Mouse (Mus musculus) MEL (cell line): ENCODE measurements at regions not wholly inside any gene's neighbourhood (a gene's known extent, or its start where the extent isn't known, plus 50 kb on each side); places are given as distances from the start of the nearest gene placed in this dataset.

Source experiments
- DNase-seq: peaks from one replicate; pipeline ENCODE4 v3.0.0; 2011; ENCODE audit warnings: low read depth, low spot score
- H3K27ac ChIP-seq: 2 replicates; pipeline ENCODE4 v1.5.1; 2012; ENCODE audit warnings: low read depth, mild to moderate bottlenecking, control low read depth, low read length, moderate library complexity; ENCODE audit not compliant: control insufficient read depth
- H3K27me3 ChIP-seq, 2 experiments: fragments of 150-350 bp in 1 of 2; sonication (generic) in 1 of 2; 2 replicates each; pipeline ENCODE4 v1.6.1; 2012; ENCODE audit warnings: low read length in 2 of 2, mild to moderate bottlenecking in 2 of 2, improper control_type of control experiment in 1 of 2, moderate library complexity in 1 of 2; ENCODE audit not compliant: insufficient read depth in 2 of 2, control insufficient read depth in 1 of 2
- H3K36me3 ChIP-seq, 2 experiments: 2 replicates each; pipeline ENCODE4 v1.6.1; 2012 to 2014; ENCODE audit warnings: low read length in 2 of 2, improper control_type of control experiment in 1 of 2, inconsistent platforms in 1 of 2, mild to moderate bottlenecking in 1 of 2; ENCODE audit not compliant: insufficient read depth in 2 of 2, control insufficient read depth in 1 of 2
- H3K4me1 ChIP-seq, 2 experiments: fragments of 150-350 bp in 1 of 2; sonication (generic) in 1 of 2; 2 replicates each; pipeline ENCODE4 v1.6.1; 2012; ENCODE audit warnings: low read length in 2 of 2, improper control_type of control experiment in 1 of 2, mild to moderate bottlenecking in 1 of 2; ENCODE audit not compliant: insufficient read depth in 2 of 2, control insufficient read depth in 1 of 2
- H3K4me3 ChIP-seq, 2 experiments: fragments of 150-350 bp in 1 of 2; sonication (generic) in 1 of 2; 2 replicates each; pipeline ENCODE4 v1.5.1; 2012; ENCODE audit warnings: low read depth in 2 of 2, low read length in 2 of 2, mild to moderate bottlenecking in 2 of 2, moderate library complexity in 2 of 2, control low read depth in 1 of 2, improper control_type of control experiment in 1 of 2; ENCODE audit not compliant: control insufficient read depth in 1 of 2, insufficient read depth in 1 of 2
- H3K79me2 ChIP-seq: 2 replicates; pipeline ENCODE4 v1.6.1; 2012; ENCODE audit warnings: mild to moderate bottlenecking, low read length, moderate library complexity; ENCODE audit not compliant: control insufficient read depth, poor library complexity, insufficient read depth
- H3K9ac ChIP-seq: 2 replicates; pipeline ENCODE4 v1.6.1; 2012; ENCODE audit warnings: low read depth, mild to moderate bottlenecking, control low read depth, low read length, moderate library complexity; ENCODE audit not compliant: control insufficient read depth, poor library complexity, severe bottlenecking
- H3K9me3 ChIP-seq: fragments of 150-350 bp; sonication (generic); replicated peaks from 2 replicates; pipeline ENCODE4 v1.6.1; 2012; ENCODE audit warnings: mild to moderate bottlenecking, low read length, improper control_type of control experiment, moderate library complexity; ENCODE audit not compliant: insufficient read depth
- BHLHE40 ChIP-seq: IDR thresholded peaks from 2 replicates; pipeline ENCODE4 v1.6.1; 2012; ENCODE audit warnings: low read depth, mild to moderate bottlenecking, inconsistent platforms, low read length, improper control_type of control experiment, borderline replicate concordance
- CHD1 ChIP-seq: IDR thresholded peaks from 2 replicates; pipeline ENCODE4 v1.6.1; 2012; ENCODE audit warnings: low read depth, mild to moderate bottlenecking, inconsistent platforms, low read length, improper control_type of control experiment
- CHD2 ChIP-seq: IDR thresholded peaks from 2 replicates; pipeline ENCODE4 v1.6.1; 2011; ENCODE audit warnings: low read length, improper control_type of control experiment
- CTCF ChIP-seq, 3 experiments: IDR thresholded peaks in 2 of 3; conservative IDR thresholded peaks in 1 of 3; 2 replicates each; pipeline ENCODE4 v1.5.1; 2011 to 2012; ENCODE audit warnings: low read length in 3 of 3, low read depth in 2 of 3, mild to moderate bottlenecking in 2 of 3, improper control_type of control experiment in 1 of 3, inconsistent platforms in 1 of 3, mixed read lengths in 1 of 3, moderate library complexity in 1 of 3; ENCODE audit not compliant: control insufficient read depth in 1 of 3, insufficient read depth in 1 of 3, poor library complexity in 1 of 3, severe bottlenecking in 1 of 3
- E2F4 ChIP-seq: IDR thresholded peaks from 2 replicates; pipeline ENCODE4 v1.6.1; 2011; ENCODE audit warnings: low read depth, low read length, improper control_type of control experiment, borderline replicate concordance
- GABPA ChIP-seq: IDR thresholded peaks from 2 replicates; pipeline ENCODE4 v1.6.1; 2012; ENCODE audit warnings: low read depth, mild to moderate bottlenecking, inconsistent platforms, low read length, improper control_type of control experiment, moderate library complexity
- KAT2A ChIP-seq: conservative IDR thresholded peaks from 2 replicates; pipeline ENCODE4 v1.6.1; 2012; ENCODE audit warnings: low read depth, low read length, improper control_type of control experiment, inconsistent platforms
- MAFK ChIP-seq: IDR thresholded peaks from 2 replicates; pipeline ENCODE4 v1.6.1; 2011; ENCODE audit warnings: low read depth, mild to moderate bottlenecking, low read length, improper control_type of control experiment, borderline replicate concordance
- MAX ChIP-seq: IDR thresholded peaks from 2 replicates; pipeline ENCODE4 v1.6.1; 2011; ENCODE audit warnings: low read length, improper control_type of control experiment
- MAZ ChIP-seq: IDR thresholded peaks from 2 replicates; pipeline ENCODE4 v1.6.1; 2012; ENCODE audit warnings: low read depth, mild to moderate bottlenecking, inconsistent platforms, low read length, improper control_type of control experiment
- MEF2A ChIP-seq: IDR thresholded peaks from 2 replicates; pipeline ENCODE4 v1.6.1; 2014; ENCODE audit warnings: low read depth, mild to moderate bottlenecking, inconsistent platforms, low read length, improper control_type of control experiment; ENCODE audit not compliant: poor library complexity, insufficient replicate concordance, severe bottlenecking; ENCODE audit errors: extremely low read depth
- MXI1 ChIP-seq: IDR thresholded peaks from 2 replicates; pipeline ENCODE4 v1.6.1; 2011; ENCODE audit warnings: mild to moderate bottlenecking, low read depth, low read length, improper control_type of control experiment
- NRF1 ChIP-seq: IDR thresholded peaks from 2 replicates; pipeline ENCODE4 v1.6.1; 2014; ENCODE audit warnings: low read depth, mild to moderate bottlenecking, inconsistent platforms, low read length, improper control_type of control experiment, moderate library complexity; ENCODE audit not compliant: poor library complexity, insufficient read depth, severe bottlenecking
- POLR2AphosphoS2 ChIP-seq: IDR thresholded peaks from 2 replicates; pipeline ENCODE4 v1.6.1; 2011; ENCODE audit warnings: low read length, improper control_type of control experiment
- RCOR1 ChIP-seq: IDR thresholded peaks from 2 replicates; pipeline ENCODE4 v1.6.1; 2012; ENCODE audit warnings: low read depth, mild to moderate bottlenecking, inconsistent platforms, low read length, improper control_type of control experiment
- SMC3 ChIP-seq: IDR thresholded peaks from 2 replicates; pipeline ENCODE4 v1.6.1; 2011; ENCODE audit warnings: low read depth, low read length, improper control_type of control experiment
- TAL1 ChIP-seq: IDR thresholded peaks from 2 replicates; pipeline ENCODE4 v1.6.1; 2012; ENCODE audit warnings: mild to moderate bottlenecking, inconsistent platforms, low read length, moderate library complexity, mixed read lengths
- TBP ChIP-seq: IDR thresholded peaks from 2 replicates; pipeline ENCODE4 v1.8.0; 2011; ENCODE audit warnings: low read depth, low read length, improper control_type of control experiment
- UBTF ChIP-seq: IDR thresholded peaks from 2 replicates; pipeline ENCODE4 v1.6.1; 2012; ENCODE audit warnings: low read depth, mild to moderate bottlenecking, inconsistent platforms, low read length, improper control_type of control experiment, moderate library complexity, borderline replicate concordance; ENCODE audit not compliant: insufficient read depth
- ZC3H11A ChIP-seq: IDR thresholded peaks from 2 replicates; pipeline ENCODE4 v1.6.1; 2012; ENCODE audit warnings: low read depth, mild to moderate bottlenecking, inconsistent platforms, low read length, improper control_type of control experiment
- ZKSCAN1 ChIP-seq: IDR thresholded peaks from 2 replicates; pipeline ENCODE4 v1.6.1; 2012; ENCODE audit warnings: low read depth, mild to moderate bottlenecking, inconsistent platforms, low read length, improper control_type of control experiment, moderate library complexity
- ZMIZ1 ChIP-seq: IDR thresholded peaks from 2 replicates; pipeline ENCODE4 v1.6.1; 2012; ENCODE audit warnings: low read depth, mild to moderate bottlenecking, inconsistent platforms, low read length, improper control_type of control experiment, moderate library complexity
- ZNF384 ChIP-seq: IDR thresholded peaks from 2 replicates; pipeline ENCODE4 v1.6.1; 2012; ENCODE audit warnings: low read depth, mild to moderate bottlenecking, inconsistent platforms, low read length, improper control_type of control experiment

GRCm38 (mm10) chr1:98678686-98679085, 257.8 kb downstream of the Slco6d1 start:
- TF ChIP-seq POLR2AphosphoS2, result no peak
- no peak for TF ChIP-seq TBP
- no peak for TF ChIP-seq CHD1
- TF ChIP-seq UBTF, result no peak
- TF ChIP-seq MAX, result no peak
- Histone ChIP-seq H3K9ac (no peak overlapping the region), H3K79me2 (no peaks in the 10 kb centered on the region), H3K27me3 (no peaks in the 10 kb centered on the region), H3K36me3 (no peaks in the 10 kb centered on the region), H3K4me1 (no peaks in the 10 kb centered on the region), H3K9me3 (no peaks in the 10 kb centered on the region), H3K27ac (no peak overlapping the region), H3K4me3 (no peak overlapping the region)
- DNase-seq, result no peak

- TF ChIP-seq ZMIZ1 (no peak), MXI1 (no peak), E2F4 (no peak), CHD2 (no peak), GABPA (no peak), MAZ (no peak), BHLHE40 (no peak)
- Histone ChIP-seq H3K4me1 (no peaks in the 10 kb centered on the region), H3K27me3 (no peaks in the 10 kb centered on the region), H3K27ac (no peak overlapping the region), H3K79me2 (no peaks in the 10 kb centered on the region), H3K36me3 (no peaks in the 10 kb centered on the region), H3K9ac (no peak overlapping the region), H3K4me3 (no peak overlapping the region), H3K9me3 (no peaks in the 10 kb centered on the region)
- no peak for DNase-seq
These were observed 292.9 kb downstream of the Slco6d1 start for GRCm38 (mm10) chr1:98713809-98714208.

- Histone ChIP-seq H3K79me2 (no peaks in the 10 kb centered on the region), H3K27me3 (no peaks in the 10 kb centered on the region), H3K9ac (no peak overlapping the region), H3K36me3 (no peaks in the 10 kb centered on the region), H3K4me3 (no peak overlapping the region), H3K27ac (no peak overlapping the region), H3K4me1 (no peaks in the 10 kb centered on the region), H3K9me3 (no peaks in the 10 kb centered on the region)
- no peak for TF ChIP-seq CHD1
- TF ChIP-seq TAL1, result no peak
- no peak for TF ChIP-seq KAT2A
- TF ChIP-seq NRF1, result no peak
- no peak for TF ChIP-seq CTCF (IDR thresholded peaks at IDR 0.05 in 2 of 3, conservative IDR thresholded peaks at IDR 0.05 in 1 of 3; ENCODE audit: control insufficient read depth in 1 of 3, insufficient read depth in 1 of 3, low read depth in 2 of 3, low read length in 3 of 3, poor library complexity in 1 of 3, severe bottlenecking in 1 of 3)
- TF ChIP-seq POLR2AphosphoS2, result no peak
- TF ChIP-seq MAZ, result no peak
- TF ChIP-seq ZNF384, result no peak
- no peak for TF ChIP-seq RCOR1
- TF ChIP-seq SMC3, result no peak
- TF ChIP-seq ZKSCAN1, result no peak
- TF ChIP-seq ZC3H11A, result no peak
- no peak for TF ChIP-seq MAFK
- no peak for TF ChIP-seq MEF2A
- DNase-seq, result no peak
These were observed 293.4 kb downstream of the Slco6d1 start for GRCm38 (mm10) chr1:98714307-98714706.
